Mouse (Mus musculus): ENCODE data around the gene D230025D16Rik. TPM values are rescaled to one million over a fixed set of nuclear protein-coding genes. Genes with fewer than 3 reads are reported as not detected.
A peak's percentile ranks its signal among the peaks of the same experiment; 100 is the strongest.
"Not testable (repeated sequence)": the region's sequence is repeated elsewhere in the genome, so short reads cannot be mapped to it uniquely, and the experiment has no call there.

D230025D16Rik gene
- polyA plus RNA-seq, 1 experiment from 2014 or later, result 20.8 TPM

GRCm38 (mm10) chr8:105291802-105292201 is 66.9 kb downstream of the D230025D16Rik start:
- H3K27ac ChIP-seq (ENCODE audit: low read length), result not testable (repeated sequence)
- 62% methylated on average over 3 of the region's 3 CpGs for WGBS

GRCm38 (mm10) chr8:105292471-105292870 is 67.5 kb downstream of the D230025D16Rik start:
- Histone ChIP-seq H3K27me3 (ENCODE audit: control insufficient read depth, insufficient read depth, low read length) (peaks cover 6% of the 10 kb centered on the region; the same call in 1 of the 2 replicates), H3K4me1 (ENCODE audit: control insufficient read depth, insufficient read depth, low read length) (peaks cover 22% of the 10 kb centered on the region), H3K27ac (ENCODE audit: low read length) (no peak overlapping the region), H3K9me3 (replicated peaks; ENCODE audit: control insufficient read depth, low read length) (no peaks in the 10 kb centered on the region), H3K4me2 (ENCODE audit: low read depth, low read length) (no peak overlapping the region), H3K36me3 (ENCODE audit: control insufficient read depth, insufficient read depth) (no peaks in the 10 kb centered on the region), H3K9ac (ENCODE audit: low read length) (no peak overlapping the region), H3K4me3 (ENCODE audit: low read length) (no peak overlapping the region)
- WGBS, result 65% methylated on average over 7 of the region's 7 CpGs
- no peak for ATAC-seq (replicated peaks; ENCODE audit: extremely low read depth, insufficient read depth, low FRiP score)

More at GRCm38 (mm10) chr8:105291802-105292201, 66.9 kb downstream of the D230025D16Rik start:
- peaks cover 18% of the 10 kb centered on the region for H3K4me1 ChIP-seq (ENCODE audit: control insufficient read depth, insufficient read depth, low read length)
- not testable (repeated sequence) for H3K9ac ChIP-seq (ENCODE audit: low read length); H3K4me3 ChIP-seq (ENCODE audit: low read length); ATAC-seq (replicated peaks; ENCODE audit: extremely low read depth, insufficient read depth, low FRiP score); H3K36me3 ChIP-seq (ENCODE audit: control insufficient read depth, insufficient read depth); H3K27me3 ChIP-seq (ENCODE audit: control insufficient read depth, insufficient read depth, low read length); H3K4me2 ChIP-seq (ENCODE audit: low read depth, low read length); H3K9me3 ChIP-seq (replicated peaks; ENCODE audit: control insufficient read depth, low read length)

GRCm38 (mm10) chr8:105293405-105293804 is 68.5 kb downstream of the D230025D16Rik start:
- peaks cover 25% of the 10 kb centered on the region for H3K4me1 ChIP-seq (ENCODE audit: control insufficient read depth, insufficient read depth, low read length)
- peaks cover 6% of the 10 kb centered on the region; the same call in 1 of the 2 replicates for H3K27me3 ChIP-seq (ENCODE audit: control insufficient read depth, insufficient read depth, low read length)
- H3K4me2 ChIP-seq (ENCODE audit: low read depth, low read length), result no peak overlapping the region
- no peak for ATAC-seq (replicated peaks; ENCODE audit: extremely low read depth, insufficient read depth, low FRiP score)
- WGBS, result 60% methylated on average over 19 of the region's 19 CpGs
- no peaks in the 10 kb centered on the region for H3K9me3 ChIP-seq (replicated peaks; ENCODE audit: control insufficient read depth, low read length)
- H3K4me3 ChIP-seq (ENCODE audit: low read length), result no peak overlapping the region
- H3K9ac ChIP-seq (ENCODE audit: low read length), result no peak overlapping the region
- H3K36me3 ChIP-seq (ENCODE audit: control insufficient read depth, insufficient read depth), result no peaks in the 10 kb centered on the region
- H3K27ac ChIP-seq (ENCODE audit: low read length), result no peak overlapping the region

- ATAC-seq (replicated peaks; ENCODE audit: extremely low read depth, insufficient read depth, low FRiP score), result no peak
- Histone ChIP-seq H3K4me2 (ENCODE audit: low read depth, low read length) (peak overlapping the region; percentile 52), H3K36me3 (ENCODE audit: control insufficient read depth, insufficient read depth) (peaks cover 4% of the 10 kb centered on the region), H3K4me1 (ENCODE audit: control insufficient read depth, insufficient read depth, low read length) (peaks cover 29% of the 10 kb centered on the region), H3K9me3 (replicated peaks; ENCODE audit: control insufficient read depth, low read length) (no peaks in the 10 kb centered on the region), H3K27me3 (ENCODE audit: control insufficient read depth, insufficient read depth, low read length) (peaks cover 6% of the 10 kb centered on the region; the same call in 1 of the 2 replicates), H3K9ac (ENCODE audit: low read length) (no peak overlapping the region), H3K27ac (ENCODE audit: low read length) (no peak overlapping the region), H3K4me3 (ENCODE audit: low read length) (peak overlapping the region; percentile 37)
- 62% methylated on average over 9 of the region's 9 CpGs for WGBS
Observed at GRCm38 (mm10) chr8:105294776-105295175, 69.8 kb downstream of the D230025D16Rik start.

GRCm38 (mm10) chr8:105295256-105295655 is 70.3 kb downstream of the D230025D16Rik start:
- ATAC-seq (replicated peaks; ENCODE audit: extremely low read depth, insufficient read depth, low FRiP score), result no peak
- H3K9ac ChIP-seq (ENCODE audit: low read length), result peak overlapping the region; percentile 31
- H3K36me3 ChIP-seq (ENCODE audit: control insufficient read depth, insufficient read depth), result peaks cover 9% of the 10 kb centered on the region
- peak overlapping the region; percentile 52 for H3K4me2 ChIP-seq (ENCODE audit: low read depth, low read length)
- H3K4me3 ChIP-seq (ENCODE audit: low read length), result peak overlapping the region; percentile 37
- H3K9me3 ChIP-seq (replicated peaks; ENCODE audit: control insufficient read depth, low read length), result no peaks in the 10 kb centered on the region
- 57% methylated on average over 11 of the region's 11 CpGs for WGBS
- H3K27ac ChIP-seq (ENCODE audit: low read length), result peak overlapping the region; percentile 56
- peaks cover 24% of the 10 kb centered on the region for H3K4me1 ChIP-seq (ENCODE audit: control insufficient read depth, insufficient read depth, low read length)
- H3K27me3 ChIP-seq (ENCODE audit: control insufficient read depth, insufficient read depth, low read length), result peaks cover 6% of the 10 kb centered on the region; the same call in 1 of the 2 replicates

DNA sequence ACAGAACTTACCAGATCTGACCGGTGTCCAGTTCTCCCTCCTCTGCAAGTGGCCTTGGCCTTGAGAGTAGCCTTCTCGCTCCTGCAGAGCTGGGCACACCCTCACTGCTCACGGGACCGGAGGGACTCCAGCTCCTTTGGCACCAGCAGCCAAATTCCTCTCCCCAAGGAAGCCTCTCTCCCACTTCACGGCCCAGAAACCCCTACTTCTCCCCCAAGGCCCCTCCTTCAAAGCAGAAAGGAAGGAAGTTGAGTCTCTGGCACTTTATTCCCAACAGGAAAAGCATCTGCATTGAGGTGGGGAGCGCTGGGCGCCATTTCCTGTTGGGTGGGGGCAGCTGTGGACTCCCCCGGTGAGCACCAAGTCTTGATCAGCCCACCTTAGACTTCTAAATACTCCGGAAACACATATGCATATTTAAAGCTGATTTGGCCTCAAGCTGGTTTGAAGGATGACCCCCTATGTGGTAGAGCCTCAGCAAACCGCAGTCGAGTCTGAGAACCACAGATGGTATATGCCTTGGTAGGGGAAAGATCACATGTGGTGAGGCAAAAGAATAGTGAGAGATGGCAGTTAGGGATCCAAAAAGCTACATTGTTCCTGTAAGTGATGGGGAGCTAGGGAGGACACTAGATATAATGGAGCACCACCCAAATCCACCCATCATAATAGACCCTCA is 71.1 kb downstream of the D230025D16Rik start, which contains the start of gene Exoc3l:
Gene Exoc3l, minus strand, starts transcription at position 207 of the 679 bp plus-strand sequence.
- Histone ChIP-seq H3K9me3 (replicated peaks; ENCODE audit: control insufficient read depth, low read length) (no peaks in the 10 kb centered on the region), H3K9ac (ENCODE audit: low read length) (peak within 1 kb of the TSS; percentile 92), H3K4me1 (ENCODE audit: control insufficient read depth, insufficient read depth, low read length) (peaks cover 19% of the 10 kb centered on the region), H3K27me3 (ENCODE audit: control insufficient read depth, insufficient read depth, low read length) (no peaks in the 10 kb centered on the region), H3K27ac (ENCODE audit: low read length) (peak within 1 kb of the TSS; percentile 79), H3K36me3 (ENCODE audit: control insufficient read depth, insufficient read depth) (peaks cover 17% of the 10 kb centered on the region), H3K4me2 (ENCODE audit: low read depth, low read length) (peak within 1 kb of the TSS; percentile 98), H3K4me3 (ENCODE audit: low read length) (peak within 1 kb of the TSS; percentile 89)
- ATAC-seq (replicated peaks; ENCODE audit: extremely low read depth, insufficient read depth, low FRiP score), result no peak
- 38% methylated on average over 11 of the region's 11 CpGs for WGBS

- Histone ChIP-seq H3K4me1 (ENCODE audit: control insufficient read depth, insufficient read depth, low read length) (peaks cover 19% of the 10 kb centered on the region), H3K36me3 (ENCODE audit: control insufficient read depth, insufficient read depth) (peaks cover 30% of the 10 kb centered on the region), H3K9me3 (replicated peaks; ENCODE audit: control insufficient read depth, low read length) (no peaks in the 10 kb centered on the region), H3K9ac (ENCODE audit: low read length) (peak within 1 kb of the TSS; percentile 92), H3K4me3 (ENCODE audit: low read length) (peak within 1 kb of the TSS; percentile 89), H3K4me2 (ENCODE audit: low read depth, low read length) (peak within 1 kb of the TSS; percentile 98), H3K27me3 (ENCODE audit: control insufficient read depth, insufficient read depth, low read length) (no peaks in the 10 kb centered on the region), H3K27ac (ENCODE audit: low read length) (peak within 1 kb of the TSS; percentile 79)
- under 1% methylated on average over 58 of the region's 58 CpGs for WGBS
- peak; percentile 87 for ATAC-seq (replicated peaks; ENCODE audit: extremely low read depth, insufficient read depth, low FRiP score)
Observed at GRCm38 (mm10) chr8:105297511-105298192, 72.7 kb downstream of the D230025D16Rik start, which contains the start of gene E2f4. Gene E2f4 (plus strand): TSS chr8:105297663.

DNA sequence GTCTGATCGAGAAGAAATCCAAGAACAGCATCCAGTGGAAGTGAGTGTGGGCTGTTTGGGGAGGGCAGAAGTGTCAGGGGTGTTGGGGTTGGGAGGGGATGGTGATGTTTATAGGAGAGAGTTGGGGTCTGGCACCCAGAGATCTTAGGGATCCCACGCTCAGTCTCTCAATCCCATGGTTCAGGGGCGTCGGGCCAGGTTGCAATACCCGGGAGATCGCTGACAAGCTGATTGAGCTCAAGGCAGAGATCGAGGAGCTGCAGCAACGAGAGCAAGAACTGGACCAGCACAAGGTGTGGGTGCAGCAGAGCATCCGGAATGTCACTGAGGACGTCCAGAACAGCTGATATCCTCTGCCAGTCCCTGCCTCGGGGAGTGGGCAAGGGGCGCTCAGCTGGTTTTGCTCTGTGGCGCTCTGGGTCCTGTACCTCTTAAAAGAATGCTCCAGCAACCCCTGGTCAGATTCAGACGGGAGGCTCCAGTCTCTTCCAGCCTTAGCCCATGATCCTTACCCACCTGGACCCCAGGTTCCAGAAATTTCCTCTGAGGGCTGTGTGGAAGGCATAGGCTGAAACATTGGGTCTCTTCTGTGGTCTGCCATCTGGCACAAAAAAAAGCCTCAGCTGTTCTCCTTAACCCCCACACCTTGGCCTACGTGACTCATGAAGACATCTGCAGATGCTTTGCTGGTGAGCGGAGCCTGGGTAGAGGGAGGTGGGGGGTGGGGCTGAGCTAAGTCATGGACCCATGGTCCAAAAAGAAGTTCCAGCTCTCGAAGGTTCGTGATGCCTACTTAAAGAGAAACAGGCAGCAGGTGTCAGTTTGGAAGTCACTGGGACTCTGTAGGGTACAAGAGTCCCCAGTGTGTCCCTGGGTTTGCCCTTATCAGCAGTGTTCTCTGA is 73.7 kb downstream of the D230025D16Rik start:
- no peak for ATAC-seq (replicated peaks; ENCODE audit: extremely low read depth, insufficient read depth, low FRiP score)
- Histone ChIP-seq H3K4me1 (ENCODE audit: control insufficient read depth, insufficient read depth, low read length) (peaks cover 21% of the 10 kb centered on the region), H3K9me3 (replicated peaks; ENCODE audit: control insufficient read depth, low read length) (no peaks in the 10 kb centered on the region), H3K4me3 (ENCODE audit: low read length) (peak overlapping the region; percentile 89), H3K27me3 (ENCODE audit: control insufficient read depth, insufficient read depth, low read length) (no peaks in the 10 kb centered on the region), H3K4me2 (ENCODE audit: low read depth, low read length) (peak overlapping the region; percentile 98), H3K27ac (ENCODE audit: low read length) (peak overlapping the region; percentile 79; the same call in 1 of the 2 replicates), H3K36me3 (ENCODE audit: control insufficient read depth, insufficient read depth) (peaks cover 34% of the 10 kb centered on the region), H3K9ac (ENCODE audit: low read length) (peak overlapping the region; percentile 92)
- 45% methylated on average over 18 of the region's 18 CpGs for WGBS

Measured in heart, embryonic 16.5 days (tissue).